Comparison of ENCODE assay signal across 8 mouse cellular contexts in the genomic region with DNA sequence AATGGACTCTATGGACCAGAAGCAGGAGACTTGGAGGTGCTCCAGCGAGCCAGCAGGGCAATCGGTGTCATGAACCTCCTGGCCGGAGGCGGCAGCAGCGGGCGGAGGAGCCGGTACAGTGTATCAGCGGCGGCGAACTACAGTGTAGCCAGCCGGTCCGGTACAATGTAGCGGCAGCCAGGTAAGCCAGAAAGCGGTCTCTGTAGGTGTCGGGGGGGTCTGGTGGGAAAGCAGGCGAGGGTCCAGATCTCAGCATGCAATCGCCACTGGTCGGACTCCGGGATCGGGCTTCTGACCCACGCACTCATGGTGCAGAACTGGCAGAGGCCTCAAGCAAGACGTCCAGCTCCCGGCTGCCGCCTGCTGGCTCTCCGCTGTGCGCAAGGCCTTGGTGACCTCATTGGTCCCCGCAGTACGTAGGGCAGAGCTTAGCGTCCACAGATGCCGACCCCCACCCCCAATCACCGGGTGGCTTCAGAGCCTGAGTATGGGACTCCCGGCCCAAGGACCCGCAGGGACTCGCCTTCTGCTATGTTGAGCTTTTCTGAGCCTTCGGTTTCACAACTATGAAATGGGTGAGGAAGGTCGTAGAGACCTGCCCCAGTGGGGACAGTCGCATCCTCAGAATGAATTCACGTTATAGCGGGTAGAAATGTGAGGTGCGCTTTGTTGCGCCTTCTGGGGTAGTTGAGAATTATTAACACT. TPM values are rescaled to one million over a fixed set of nuclear protein-coding genes. Genes with fewer than 3 reads are reported as not detected.
DNase-seq lines count a peak whose midpoint lies in the region; ATAC-seq lines count a peak whose summit lies in the region.

No protein-coding gene starts in this region.

- ATAC-seq in megakaryocyte progenitor cell, adult 5-6 weeks (replicated peaks; ENCODE audit: poor library complexity) = peak; percentile 91

- peak; percentile 88 for DNase-seq in adipocyte (ENCODE audit: low spot score)
- peak; percentile 94 for DNase-seq in embryo, embryonic 10 days (ENCODE audit: low spot score)
- peak; percentile 95 for DNase-seq in gastrocnemius, postnatal 10 days
- peak; percentile 93 for DNase-seq in induced T-regulatory cell, adult 2 months (ENCODE audit: low read depth)
- DNase-seq in left cerebral cortex, adult 9 months (ENCODE audit: low spot score in 2 of 2) = peak; percentile 79 to 95
- peak; percentile 90 for DNase-seq in right cerebral cortex, postnatal 14 days
- peak; percentile 92 for DNase-seq in urinary bladder, postnatal 36 days (ENCODE audit: low spot score in 2 of 2)

RNA-seq across cellular contexts. Expression of gene Def8, which starts 19.7 kb away (rescaled TPM):
- total RNA-seq in gastrocnemius, postnatal 10 days (2021) = 10 to 100 TPM; 35.8 to 37.6 TPM
- total RNA-seq in megakaryocyte progenitor cell, adult 5-6 weeks (2015) = 30.0 and 33.6 TPM in 2 replicates
- total RNA-seq in megakaryocyte progenitor cell, adult 5-6 weeks (2017) = 47.5 and 63.1 TPM in 2 replicates

RNA-seq across cellular contexts. Expression of gene Tubb3, which starts 31.8 kb away (rescaled TPM):
- 1 to 10 TPM; 1.8 to 1.9 TPM for total RNA-seq in gastrocnemius, postnatal 10 days (2021)
- 0.15 TPM in 1 of 2 replicates, not detected in the other for total RNA-seq in megakaryocyte progenitor cell, adult 5-6 weeks (2015)
- total RNA-seq in megakaryocyte progenitor cell, adult 5-6 weeks (2017) = 0.17 TPM in 1 of 2 replicates, not detected in the other

RNA-seq across cellular contexts. Expression of gene Afg3l1, which starts 34.7 kb away (rescaled TPM):
- 10 to 100 TPM; 34.3 to 37.5 TPM for total RNA-seq in gastrocnemius, postnatal 10 days (2021)
- total RNA-seq in megakaryocyte progenitor cell, adult 5-6 weeks (2015) = 12.1 and 16.1 TPM in 2 replicates
- total RNA-seq in megakaryocyte progenitor cell, adult 5-6 weeks (2017) = 20.9 and 21.9 TPM in 2 replicates

RNA-seq across cellular contexts. Expression of gene Mc1r, which starts 36.1 kb away (rescaled TPM):
- total RNA-seq in gastrocnemius, postnatal 10 days (2021) = not detected
- not detected in 2 replicates for total RNA-seq in megakaryocyte progenitor cell, adult 5-6 weeks (2015)
- 0.12 and 0.14 TPM in 2 replicates for total RNA-seq in megakaryocyte progenitor cell, adult 5-6 weeks (2017)

Comparison
In these comparisons a context has a peak if more than half of its experiments do, and no peak if none do; other contexts are left out.
1. Peak in every context shown above with its lines: DNase-seq and ATAC-seq.